Mouse (Mus musculus) MEL (cell line): ENCODE measurements around the gene Tex264. TPM values are rescaled to one million over a fixed set of nuclear protein-coding genes. Genes with fewer than 3 reads are reported as not detected.

ENCODE experiments used
- DNase-seq: peaks from one replicate; pipeline ENCODE4 v3.0.0; 2011; ENCODE audit warnings: low read depth, low spot score
- H3K27ac ChIP-seq: 2 replicates; pipeline ENCODE4 v1.5.1; 2012; ENCODE audit warnings: low read depth, mild to moderate bottlenecking, control low read depth, low read length, moderate library complexity; ENCODE audit not compliant: control insufficient read depth
- H3K27me3 ChIP-seq, 2 experiments: fragments of 150-350 bp in 1 of 2; sonication (generic) in 1 of 2; 2 replicates each; pipeline ENCODE4 v1.6.1; 2012; ENCODE audit warnings: low read length in 2 of 2, mild to moderate bottlenecking in 2 of 2, improper control_type of control experiment in 1 of 2, moderate library complexity in 1 of 2; ENCODE audit not compliant: insufficient read depth in 2 of 2, control insufficient read depth in 1 of 2
- H3K36me3 ChIP-seq, 2 experiments: 2 replicates each; pipeline ENCODE4 v1.6.1; 2012 to 2014; ENCODE audit warnings: low read length in 2 of 2, improper control_type of control experiment in 1 of 2, inconsistent platforms in 1 of 2, mild to moderate bottlenecking in 1 of 2; ENCODE audit not compliant: insufficient read depth in 2 of 2, control insufficient read depth in 1 of 2
- H3K4me1 ChIP-seq, 2 experiments: fragments of 150-350 bp in 1 of 2; sonication (generic) in 1 of 2; 2 replicates each; pipeline ENCODE4 v1.6.1; 2012; ENCODE audit warnings: low read length in 2 of 2, improper control_type of control experiment in 1 of 2, mild to moderate bottlenecking in 1 of 2; ENCODE audit not compliant: insufficient read depth in 2 of 2, control insufficient read depth in 1 of 2
- H3K4me3 ChIP-seq, 2 experiments: fragments of 150-350 bp in 1 of 2; sonication (generic) in 1 of 2; 2 replicates each; pipeline ENCODE4 v1.5.1; 2012; ENCODE audit warnings: low read depth in 2 of 2, low read length in 2 of 2, mild to moderate bottlenecking in 2 of 2, moderate library complexity in 2 of 2, control low read depth in 1 of 2, improper control_type of control experiment in 1 of 2; ENCODE audit not compliant: control insufficient read depth in 1 of 2, insufficient read depth in 1 of 2
- H3K79me2 ChIP-seq: 2 replicates; pipeline ENCODE4 v1.6.1; 2012; ENCODE audit warnings: mild to moderate bottlenecking, low read length, moderate library complexity; ENCODE audit not compliant: control insufficient read depth, poor library complexity, insufficient read depth
- H3K9ac ChIP-seq: 2 replicates; pipeline ENCODE4 v1.6.1; 2012; ENCODE audit warnings: low read depth, mild to moderate bottlenecking, control low read depth, low read length, moderate library complexity; ENCODE audit not compliant: control insufficient read depth, poor library complexity, severe bottlenecking
- H3K9me3 ChIP-seq: fragments of 150-350 bp; sonication (generic); replicated peaks from 2 replicates; pipeline ENCODE4 v1.6.1; 2012; ENCODE audit warnings: mild to moderate bottlenecking, low read length, improper control_type of control experiment, moderate library complexity; ENCODE audit not compliant: insufficient read depth
- BHLHE40 ChIP-seq: IDR thresholded peaks from 2 replicates; pipeline ENCODE4 v1.6.1; 2012; ENCODE audit warnings: low read depth, mild to moderate bottlenecking, inconsistent platforms, low read length, improper control_type of control experiment, borderline replicate concordance
- EP300 ChIP-seq, 2 experiments: IDR thresholded peaks; 2 replicates each; pipeline ENCODE4 v1.6.1; 2011; ENCODE audit warnings: improper control_type of control experiment in 2 of 2, low read length in 2 of 2, low read depth in 1 of 2, mild to moderate bottlenecking in 1 of 2
- GATA1 ChIP-seq: IDR thresholded peaks from 2 replicates; pipeline ENCODE4 v1.6.1; 2011; ENCODE audit warnings: low read depth, low read length, improper control_type of control experiment
- KAT2A ChIP-seq: conservative IDR thresholded peaks from 2 replicates; pipeline ENCODE4 v1.6.1; 2012; ENCODE audit warnings: low read depth, low read length, improper control_type of control experiment, inconsistent platforms
- MAFK ChIP-seq: IDR thresholded peaks from 2 replicates; pipeline ENCODE4 v1.6.1; 2011; ENCODE audit warnings: low read depth, mild to moderate bottlenecking, low read length, improper control_type of control experiment, borderline replicate concordance
- MAX ChIP-seq: IDR thresholded peaks from 2 replicates; pipeline ENCODE4 v1.6.1; 2011; ENCODE audit warnings: low read length, improper control_type of control experiment
- MYB ChIP-seq: IDR thresholded peaks from 2 replicates; pipeline ENCODE4 v1.6.1; 2011; ENCODE audit warnings: mild to moderate bottlenecking, low read depth, low read length, improper control_type of control experiment
- NELFE ChIP-seq: IDR thresholded peaks from 2 replicates; pipeline ENCODE4 v1.6.1; 2011; ENCODE audit warnings: low read depth, low read length, improper control_type of control experiment
- POLR2AphosphoS2 ChIP-seq: IDR thresholded peaks from 2 replicates; pipeline ENCODE4 v1.6.1; 2011; ENCODE audit warnings: low read length, improper control_type of control experiment
- RAD21 ChIP-seq: IDR thresholded peaks from 2 replicates; pipeline ENCODE4 v1.6.1; 2011; ENCODE audit warnings: mild to moderate bottlenecking, low read depth, low read length, improper control_type of control experiment
- RCOR1 ChIP-seq: IDR thresholded peaks from 2 replicates; pipeline ENCODE4 v1.6.1; 2012; ENCODE audit warnings: low read depth, mild to moderate bottlenecking, inconsistent platforms, low read length, improper control_type of control experiment
- SIN3A ChIP-seq: IDR thresholded peaks from 2 replicates; pipeline ENCODE4 v1.6.1; 2012; ENCODE audit warnings: low read length, improper control_type of control experiment, inconsistent platforms
- SMC3 ChIP-seq: IDR thresholded peaks from 2 replicates; pipeline ENCODE4 v1.6.1; 2011; ENCODE audit warnings: low read depth, low read length, improper control_type of control experiment
- TAL1 ChIP-seq: IDR thresholded peaks from 2 replicates; pipeline ENCODE4 v1.6.1; 2012; ENCODE audit warnings: mild to moderate bottlenecking, inconsistent platforms, low read length, moderate library complexity, mixed read lengths
- TCF12 ChIP-seq: IDR thresholded peaks from 2 replicates; pipeline ENCODE4 v1.6.1; 2014; ENCODE audit warnings: low read depth, mild to moderate bottlenecking, inconsistent platforms, low read length, improper control_type of control experiment, moderate library complexity
- UBTF ChIP-seq: IDR thresholded peaks from 2 replicates; pipeline ENCODE4 v1.6.1; 2012; ENCODE audit warnings: low read depth, mild to moderate bottlenecking, inconsistent platforms, low read length, improper control_type of control experiment, moderate library complexity, borderline replicate concordance; ENCODE audit not compliant: insufficient read depth
- ZKSCAN1 ChIP-seq: IDR thresholded peaks from 2 replicates; pipeline ENCODE4 v1.6.1; 2012; ENCODE audit warnings: low read depth, mild to moderate bottlenecking, inconsistent platforms, low read length, improper control_type of control experiment, moderate library complexity
- ZMIZ1 ChIP-seq: IDR thresholded peaks from 2 replicates; pipeline ENCODE4 v1.6.1; 2012; ENCODE audit warnings: low read depth, mild to moderate bottlenecking, inconsistent platforms, low read length, improper control_type of control experiment, moderate library complexity
- polyA plus RNA-seq, 2 experiments: library from polyadenylated mRNA; stranded (reverse) in 1 of 2; unstranded in 1 of 2; fragments of >175 nt in 1 of 2; fragments of >200 nt in 1 of 2; gene quantifications; 2 replicates each; pipeline versions ENCODE4 v1.2.1 to v1.2.4; 2012; ENCODE audit warnings: low replicate concordance in 2 of 2, low read depth in 1 of 2; ENCODE audit not compliant: insufficient read length in 2 of 2, insufficient read depth in 1 of 2, missing spikeins in 1 of 2
- total RNA-seq: library from RNA; depleted of rRNA; stranded (reverse); fragments of 300-350 nt; gene quantifications from 2 replicates; pipeline ENCODE4 v1.2.3, GENCODE M21; 2012

The Tex264 gene
- total and polyA plus RNA-seq, 3 experiments: 47.1 to 87.6 TPM; not detected in 1

- H3K27me3 ChIP-seq: peaks cover 6 to 16% of the 10 kb centered on the region in 2 experiments
- no peak overlapping the region for H3K4me3 ChIP-seq
- no peaks in the 10 kb centered on the region for H3K79me2 ChIP-seq
- H3K36me3 ChIP-seq: no peaks in the 10 kb centered on the region
- H3K4me1 ChIP-seq: no peaks in the 10 kb centered on the region
- TF ChIP-seq EP300 (IDR thresholded peaks at IDR 0.05; ENCODE audit: low read depth in 1 of 2, low read length in 2 of 2) (no peak), ZMIZ1 (no peak), UBTF (no peak), NELFE (no peak), RCOR1 (no peak), GATA1 (no peak), ZKSCAN1 (no peak), MAX (no peak), TCF12 (no peak), RAD21 (no peak)
- TF ChIP-seq, all 39 proteins: peak for 0
- H3K27ac ChIP-seq: no peak overlapping the region
- no peaks in the 10 kb centered on the region for H3K9me3 ChIP-seq
- no peak for DNase-seq
- no peak overlapping the region for H3K9ac ChIP-seq
Measured at GRCm38 (mm10) chr9:106617496-106617895, 68.2 kb downstream of the Tex264 start.

GRCm38 (mm10) chr9:106616306-106616705, 69.4 kb downstream of the Tex264 start:
- Histone ChIP-seq H3K4me3 (no peak overlapping the region), H3K79me2 (no peaks in the 10 kb centered on the region), H3K4me1 (no peaks in the 10 kb centered on the region), H3K27me3 (peaks cover 6 to 15% of the 10 kb centered on the region in 2 experiments), H3K9me3 (no peaks in the 10 kb centered on the region), H3K9ac (no peak overlapping the region), H3K36me3 (no peaks in the 10 kb centered on the region), H3K27ac (no peak overlapping the region)
- TF ChIP-seq BHLHE40 (no peak), MYB (no peak), ZMIZ1 (no peak), SIN3A (no peak), RCOR1 (no peak), EP300 (IDR thresholded peaks at IDR 0.05; ENCODE audit: low read depth in 1 of 2, low read length in 2 of 2) (no peak), KAT2A (no peak), ZKSCAN1 (no peak), POLR2AphosphoS2 (no peak), MAFK (no peak), SMC3 (no peak), TAL1 (no peak)
- DNase-seq: no peak
